Mouse (Mus musculus): ENCODE measurements around the gene Fubp3.

The Fubp3 gene

GRCm38 (mm10) chr2:31618484-31619161, 46.2 kb downstream of the Fubp3 start:
- no peak for DNase-seq (ENCODE audit: extremely low spot score, low read depth, low spot score)

DNA sequence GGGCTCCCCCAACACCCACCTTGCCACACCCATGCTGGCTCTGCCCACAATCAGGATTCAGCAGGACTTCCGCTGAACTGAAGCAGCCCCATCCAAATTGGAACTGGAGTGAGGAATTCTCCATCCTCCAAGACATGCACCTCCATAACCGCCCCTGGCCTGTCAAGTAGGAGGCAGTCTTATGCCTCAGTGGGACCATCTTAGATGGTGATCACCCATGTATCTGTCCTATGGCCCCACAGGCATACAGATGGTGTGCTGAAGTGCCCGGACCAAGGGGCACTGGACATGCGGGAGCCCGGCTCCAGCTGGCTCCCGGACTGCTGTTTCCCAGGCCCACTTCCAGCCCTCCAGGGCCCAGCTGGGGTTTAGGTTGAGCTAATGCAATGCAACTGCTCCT, 46.8 kb downstream of the Fubp3 start:
- no peak for DNase-seq (ENCODE audit: extremely low spot score, low read depth, low spot score)

DNA sequence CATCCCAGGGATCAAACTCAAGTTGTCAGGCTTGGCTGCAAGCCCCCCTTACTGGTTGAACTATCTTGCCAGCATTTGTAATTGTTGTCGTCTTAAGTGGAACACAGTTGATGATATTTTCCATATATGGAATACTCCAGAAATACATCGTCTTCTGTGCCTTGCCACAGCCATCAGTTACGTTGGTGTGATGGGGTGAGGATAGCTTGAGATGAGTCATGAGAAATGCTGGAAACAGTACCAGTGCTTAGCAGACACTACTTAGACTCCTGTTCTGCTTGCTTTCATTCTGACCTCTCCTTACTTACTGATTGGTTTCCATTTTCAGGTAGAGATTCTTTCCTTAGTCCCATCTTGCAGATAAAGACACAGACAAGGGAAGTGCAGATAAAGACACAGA, 61.1 kb downstream of the Fubp3 start:
- DNase-seq (ENCODE audit: extremely low spot score, low read depth, low spot score) = no peak

- DNase-seq (ENCODE audit: extremely low spot score, low read depth, low spot score) = no peak
Measured at GRCm38 (mm10) chr2:31635281-31636137, 63.1 kb downstream of the Fubp3 start.

DNA sequence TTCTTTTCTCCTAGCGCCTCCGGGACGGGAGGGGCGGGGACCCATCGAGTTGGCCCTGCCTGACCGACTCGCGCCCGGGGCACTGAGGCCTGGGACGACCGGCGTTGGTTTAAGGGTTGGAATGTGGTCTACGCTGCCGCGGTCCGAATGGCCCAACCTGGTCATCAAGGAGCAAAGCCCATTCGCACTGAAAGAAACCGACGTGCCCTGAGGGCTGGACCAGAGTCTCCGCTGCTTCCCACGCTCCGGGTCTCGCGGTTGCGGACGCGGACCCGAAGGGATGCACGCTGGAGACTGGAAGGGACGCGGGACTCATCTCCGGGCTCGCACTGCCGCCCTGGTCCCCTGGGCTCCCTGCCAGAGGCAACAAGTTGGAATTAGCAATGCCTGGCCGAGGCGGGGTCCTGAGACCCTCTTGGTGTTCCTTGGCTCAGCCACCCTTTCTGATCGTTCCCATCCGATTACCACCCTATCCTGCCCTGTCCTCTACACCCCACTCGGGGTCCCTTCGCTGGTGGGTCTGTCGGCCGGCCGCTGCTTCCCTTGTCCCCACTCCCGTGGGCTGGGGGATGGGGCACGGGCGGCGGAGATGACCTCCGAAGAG, 63.8 kb downstream of the Fubp3 start:
- no peak for DNase-seq (ENCODE audit: extremely low spot score, low read depth, low spot score)

DNA sequence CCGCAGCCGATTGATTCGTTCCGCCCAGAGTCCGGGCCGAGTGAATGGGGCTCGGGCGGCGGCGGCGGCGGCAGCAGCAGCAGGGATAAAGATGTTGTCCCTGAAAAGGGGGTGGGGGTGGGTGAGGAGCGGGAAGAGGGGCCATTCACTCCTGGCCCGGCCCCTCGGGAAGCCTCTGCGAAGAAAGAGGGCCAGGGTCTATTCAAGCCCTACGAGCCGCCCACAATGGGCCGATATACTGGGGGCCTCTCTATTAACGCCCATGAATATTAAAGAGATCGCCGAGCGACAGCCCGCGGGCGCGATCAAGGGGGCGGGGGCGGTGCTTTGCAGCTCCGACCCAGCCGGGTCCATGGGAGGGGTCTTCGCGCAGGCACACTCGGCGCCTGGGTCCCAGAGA, 64.3 kb downstream of the Fubp3 start:
- no peak for DNase-seq (ENCODE audit: extremely low spot score, low read depth, low spot score)

- DNase-seq (ENCODE audit: extremely low spot score, low read depth, low spot score) = no peak
Measured at GRCm38 (mm10) chr2:31637311-31637710, 64.9 kb downstream of the Fubp3 start.

DNA sequence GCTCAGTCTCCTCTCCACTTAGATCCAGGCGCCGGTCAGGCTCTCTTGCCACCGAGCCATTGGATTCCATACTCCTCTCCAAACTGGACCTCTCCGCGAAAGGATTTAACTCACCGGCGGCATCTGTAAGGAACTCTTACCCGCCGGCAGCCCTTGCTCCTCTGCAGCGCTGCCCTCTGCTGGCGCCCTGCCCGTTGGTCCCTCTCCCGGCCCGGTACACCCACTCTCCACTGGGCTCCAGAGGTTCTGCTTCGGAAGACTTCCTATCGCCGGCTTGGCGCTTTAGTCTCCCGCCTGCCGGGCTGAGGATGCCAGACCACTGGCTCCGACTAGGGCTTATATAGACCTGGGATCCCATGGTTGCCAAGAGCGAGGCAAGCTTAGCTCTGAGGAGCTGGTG, 65.4 kb downstream of the Fubp3 start:
- DNase-seq (ENCODE audit: extremely low spot score, low read depth, low spot score) = no peak

DNA sequence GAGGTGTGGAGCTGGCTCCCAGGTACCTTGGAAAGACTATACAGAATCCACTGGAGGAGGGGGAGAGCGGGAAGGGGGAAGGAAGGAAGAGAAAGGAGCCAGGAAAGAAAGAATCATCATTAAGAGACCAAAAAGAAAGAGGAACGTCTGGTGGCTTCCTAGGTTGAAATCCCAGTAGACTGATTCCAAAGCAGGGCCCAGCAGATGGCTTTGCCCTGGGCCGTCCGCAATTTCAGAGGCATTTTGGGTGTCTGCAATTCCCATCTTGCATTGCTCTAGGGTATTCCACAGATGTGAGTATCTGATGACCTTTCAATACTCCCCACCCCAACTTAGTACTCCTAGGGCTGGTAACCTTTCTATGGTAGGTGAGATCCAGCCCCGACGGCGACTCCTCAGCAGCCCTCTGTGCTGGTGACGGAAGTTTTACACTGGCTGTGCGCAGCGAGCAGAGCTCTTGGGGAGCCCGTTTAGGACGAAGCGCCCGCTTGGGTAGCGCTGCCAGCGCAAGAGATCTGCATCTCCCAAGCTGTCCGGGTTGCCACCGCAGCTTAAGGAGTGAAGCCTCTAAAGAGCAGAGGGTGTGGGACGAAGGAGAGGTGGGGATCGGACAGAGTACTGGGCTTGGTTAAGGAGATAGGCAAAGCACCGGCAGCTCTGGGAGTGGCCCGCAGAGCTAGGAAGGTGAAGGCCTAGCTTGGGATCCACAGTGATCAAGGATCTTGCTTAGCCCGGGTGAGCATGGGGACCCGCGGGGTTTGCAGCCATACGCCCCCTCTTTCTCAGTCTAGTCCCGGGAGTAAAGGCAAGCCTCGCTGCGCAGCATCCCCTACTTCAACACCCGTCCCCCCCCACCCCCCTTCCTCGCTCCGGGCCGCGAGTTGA, 66.4 kb downstream of the Fubp3 start:
- no peak for DNase-seq (ENCODE audit: extremely low spot score, low read depth, low spot score)

DNA sequence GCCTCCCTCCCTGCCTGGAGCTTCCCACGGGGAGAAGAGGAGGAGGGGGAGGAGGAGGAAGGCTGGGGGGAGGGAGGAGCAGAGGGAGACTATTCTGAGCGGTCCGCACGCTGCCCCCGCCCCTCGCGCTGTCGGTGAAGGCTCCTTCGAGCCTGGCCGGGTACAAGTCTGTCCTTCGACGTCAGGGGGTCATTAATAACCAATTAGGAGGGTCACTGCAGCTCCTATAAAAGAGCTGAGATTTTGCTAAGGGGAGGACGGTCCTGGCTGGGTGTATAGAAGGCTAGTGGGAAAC, 67.0 kb downstream of the Fubp3 start:
- DNase-seq (ENCODE audit: extremely low spot score, low read depth, low spot score) = no peak

- DNase-seq (ENCODE audit: extremely low spot score, low read depth, low spot score) = no peak
Measured at GRCm38 (mm10) chr2:31639901-31640608, 67.6 kb downstream of the Fubp3 start, which contains the start of gene Prdm12. Gene Prdm12, plus strand, starts transcription at chr2:31640037.

- DNase-seq (ENCODE audit: extremely low spot score, low read depth, low spot score) = no peak
Measured at GRCm38 (mm10) chr2:31640609-31641507, 68.4 kb downstream of the Fubp3 start.

- DNase-seq (ENCODE audit: extremely low spot score, low read depth, low spot score) = no peak
Measured at GRCm38 (mm10) chr2:31641508-31641830, 69.0 kb downstream of the Fubp3 start.

DNA sequence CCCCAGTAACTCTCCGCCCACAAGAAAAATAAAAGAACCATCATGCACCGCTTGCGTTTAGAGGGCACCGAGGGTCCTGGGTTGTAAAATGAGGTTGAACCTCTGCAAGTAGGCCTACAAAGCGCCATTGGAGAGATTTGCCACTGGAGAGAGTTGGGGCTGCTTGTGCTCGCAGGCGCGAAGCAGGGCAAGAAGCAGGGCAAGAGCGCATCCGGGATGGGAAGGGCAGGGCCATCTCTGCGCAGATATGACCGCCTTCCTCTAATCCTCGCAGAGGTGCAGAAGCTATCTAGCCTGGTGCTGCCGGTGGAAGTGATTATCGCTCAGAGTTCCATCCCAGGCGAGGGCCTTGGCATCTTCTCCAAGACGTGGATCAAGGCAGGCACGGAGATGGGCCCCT, 69.5 kb downstream of the Fubp3 start:
- no peak for DNase-seq (ENCODE audit: extremely low spot score, low read depth, low spot score)

- no peak for DNase-seq (ENCODE audit: extremely low spot score, low read depth, low spot score)
Measured at GRCm38 (mm10) chr2:31653971-31654853, 81.8 kb downstream of the Fubp3 start.

DNA sequence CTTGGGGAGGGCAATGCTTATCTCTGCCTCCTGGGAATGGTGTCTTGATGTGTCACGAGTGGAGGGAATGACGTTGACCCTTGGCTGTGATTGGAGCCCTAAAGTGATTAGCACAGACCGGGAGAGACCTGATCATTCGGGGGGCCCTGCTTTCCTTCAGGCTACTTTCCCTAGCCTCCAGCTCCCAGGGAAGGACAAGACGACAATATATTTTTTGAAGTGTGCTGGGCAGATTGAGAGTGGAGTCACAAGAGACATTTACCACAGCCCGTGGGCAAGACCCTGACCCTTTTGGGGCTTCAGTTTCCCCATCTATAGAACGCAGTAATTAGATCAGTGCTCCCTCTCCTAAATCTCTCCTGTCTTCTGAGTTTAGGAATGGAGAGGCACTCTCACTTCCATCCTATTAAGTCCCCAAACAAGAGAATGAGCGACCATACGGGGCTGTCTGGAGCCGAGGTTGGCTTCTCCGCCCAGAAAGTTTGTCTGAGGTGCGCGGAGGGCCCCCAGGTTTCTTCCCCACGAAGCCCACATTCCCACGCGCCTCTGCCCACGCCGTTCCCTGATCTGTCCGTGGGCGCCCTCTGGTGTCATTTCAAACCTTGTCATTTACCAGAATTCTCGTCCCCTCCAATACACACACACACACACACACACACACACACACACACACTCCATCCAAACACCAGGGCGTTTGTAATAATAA, 82.6 kb downstream of the Fubp3 start:
- no peak for DNase-seq (ENCODE audit: extremely low spot score, low read depth, low spot score)

DNA sequence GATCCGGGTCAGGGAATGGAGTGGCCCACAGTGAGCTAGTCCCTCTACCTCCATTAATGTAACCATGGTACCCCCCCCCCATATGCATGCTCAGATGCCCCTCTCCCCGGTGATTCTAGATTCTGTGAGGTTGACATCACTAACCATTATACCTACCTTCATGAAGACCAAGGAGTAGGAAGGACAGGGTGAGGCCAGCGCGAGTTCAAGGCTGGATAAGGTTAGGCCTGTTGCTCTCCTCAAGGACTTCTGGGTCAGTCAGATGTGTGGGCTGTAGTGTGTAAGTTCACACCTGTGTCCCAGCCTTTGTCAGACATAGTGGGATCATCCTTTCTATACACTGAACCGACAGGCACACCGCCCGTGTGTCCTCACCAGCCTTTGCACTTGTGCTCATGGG, 83.9 kb downstream of the Fubp3 start:
- no peak for DNase-seq (ENCODE audit: extremely low spot score, low read depth, low spot score)
